Mouse (Mus musculus) hindbrain, postnatal 0 days (tissue): ENCODE measurements at regions not wholly inside any gene's neighbourhood (a gene's known extent, or its start where the extent isn't known, plus 50 kb on each side); places are given as distances from the start of the nearest gene placed in this dataset.

Experiments
- ATAC-seq: fragments of 200-750 bp; cut with Nextera tagmentation; 2 replicates; pipeline ENCODE4 v1.8.0; 2017; ENCODE audit warnings: mild to moderate bottlenecking, moderate TSS enrichment, moderate library complexity
- DNase-seq: peaks from one replicate; pipeline ENCODE4 v3.0.0-alpha.2; 2015; ENCODE audit warnings: low spot score
- H3K27ac ChIP-seq: fragments of 300-500 bp; sonication (generic); 2 replicates; pipeline ENCODE4 v1.5.1; 2014; ENCODE audit warnings: mild to moderate bottlenecking
- H3K27me3 ChIP-seq: fragments of 300-500 bp; sonication (generic); 2 replicates; pipeline ENCODE4 v1.6.1; 2014; ENCODE audit warnings: low read length, mixed read lengths; ENCODE audit not compliant: insufficient read depth
- H3K36me3 ChIP-seq: fragments of 300-500 bp; sonication (generic); 2 replicates; pipeline ENCODE4 v1.6.1; 2014; ENCODE audit warnings: low read length, mixed read lengths; ENCODE audit not compliant: insufficient read depth
- H3K4me1 ChIP-seq: fragments of 300-500 bp; sonication (generic); 2 replicates; pipeline ENCODE4 v1.6.1; 2014; ENCODE audit warnings: antibody characterized with exemption, low read length, mixed read lengths; ENCODE audit not compliant: insufficient read depth
- H3K4me2 ChIP-seq: fragments of 300-500 bp; sonication (generic); 2 replicates; pipeline ENCODE4 v1.6.1; 2014; ENCODE audit warnings: low read depth, mild to moderate bottlenecking, low read length, moderate library complexity, mixed read lengths
- H3K4me3 ChIP-seq: fragments of 300-500 bp; sonication (generic); 2 replicates; pipeline ENCODE4 v1.5.1; 2014; ENCODE audit warnings: low read length
- H3K9ac ChIP-seq: fragments of 300-500 bp; sonication (generic); replicated peaks from 2 replicates; pipeline ENCODE4 v1.6.1; 2014; ENCODE audit warnings: mild to moderate bottlenecking, low read length, moderate library complexity, mixed read lengths
- H3K9me3 ChIP-seq: fragments of 300-500 bp; sonication (generic); 2 replicates; pipeline ENCODE4 v1.6.1; 2016; ENCODE audit warnings: low read length, mixed read lengths
- CTCF ChIP-seq: IDR thresholded peaks from 2 replicates; pipeline ENCODE4 v1.5.1; 2016; ENCODE audit warnings: antibody characterized with exemption, control low read depth, low read depth
- WGBS: fragments of 180-500 bp; shearing (Covaris S2); extraction: QIAGEN DNeasy Blood & Tissue Kit; methylation state at CpG from one replicate; pipeline ENCODE4 v1.1.7; 2014; 5-methylcytosine and 5-hydroxymethylcytosine counted together

- no peak for DNase-seq
- 68% methylated on average over 3 of the region's 3 CpGs for WGBS
Observed at GRCm38 (mm10) chrX:130808530-130809235, 1059.1 kb downstream of the Diaph2 start.

GRCm38 (mm10) chrX:130818916-130819315 lies 1069.4 kb downstream of the Diaph2 start:
- no peak for DNase-seq
- Histone ChIP-seq H3K36me3 (no peaks in the 10 kb centered on the region), H3K4me2 (no peak overlapping the region), H3K9me3 (no peaks in the 10 kb centered on the region), H3K9ac (no peak overlapping the region), H3K27me3 (no peaks in the 10 kb centered on the region), H3K27ac (no peak overlapping the region), H3K4me3 (no peak overlapping the region), H3K4me1 (no peaks in the 10 kb centered on the region)
- no peak for TF ChIP-seq CTCF
- no peak for ATAC-seq
- WGBS: 87% methylated on average over 1 of the region's 1 CpGs

More at GRCm38 (mm10) chrX:130808530-130809235, 1059.1 kb downstream of the Diaph2 start:
- H3K27ac ChIP-seq: no peak overlapping the region
- H3K27me3 ChIP-seq: no peaks in the 10 kb centered on the region
- no peak overlapping the region for H3K4me3 ChIP-seq
- no peaks in the 10 kb centered on the region for H3K36me3 ChIP-seq
- no peaks in the 10 kb centered on the region for H3K9me3 ChIP-seq
- no peak for TF ChIP-seq CTCF
- H3K4me1 ChIP-seq: no peaks in the 10 kb centered on the region
- ATAC-seq: no peak
- no peak overlapping the region for H3K9ac ChIP-seq
- no peak overlapping the region for H3K4me2 ChIP-seq

- Histone ChIP-seq H3K27ac (no peak overlapping the region), H3K4me2 (no peak overlapping the region), H3K4me3 (no peak overlapping the region), H3K4me1 (no peaks in the 10 kb centered on the region), H3K9ac (no peak overlapping the region), H3K27me3 (no peaks in the 10 kb centered on the region), H3K36me3 (no peaks in the 10 kb centered on the region), H3K9me3 (no peaks in the 10 kb centered on the region)
- no peak for DNase-seq
- TF ChIP-seq CTCF: no peak
- ATAC-seq: no peak
- WGBS: 76% methylated on average over 1 of the region's 1 CpGs
Observed at GRCm38 (mm10) chrX:130819707-130820106, 1070.2 kb downstream of the Diaph2 start.

GRCm38 (mm10) chrX:130820168-130820567 lies 1070.6 kb downstream of the Diaph2 start:
- peak; percentile 88 for ATAC-seq
- Histone ChIP-seq H3K4me1 (no peaks in the 10 kb centered on the region), H3K27me3 (no peaks in the 10 kb centered on the region), H3K4me2 (no peak overlapping the region), H3K9me3 (no peaks in the 10 kb centered on the region), H3K4me3 (no peak overlapping the region), H3K27ac (no peak overlapping the region), H3K9ac (no peak overlapping the region), H3K36me3 (no peaks in the 10 kb centered on the region)
- WGBS: 68% methylated on average over 3 of the region's 3 CpGs
- TF ChIP-seq CTCF: no peak
- DNase-seq: peak; percentile 48

GRCm38 (mm10) chrX:130823943-130824342 lies 1074.4 kb downstream of the Diaph2 start:
- no peak overlapping the region for H3K4me2 ChIP-seq
- no peak for ATAC-seq
- no peak overlapping the region for H3K27ac ChIP-seq
- no peak for TF ChIP-seq CTCF
- 97% methylated on average over 2 of the region's 2 CpGs for WGBS
- no peak overlapping the region for H3K9ac ChIP-seq
- H3K4me3 ChIP-seq: no peak overlapping the region
- no peaks in the 10 kb centered on the region for H3K9me3 ChIP-seq
- DNase-seq: no peak
- H3K36me3 ChIP-seq: no peaks in the 10 kb centered on the region
- H3K27me3 ChIP-seq: no peaks in the 10 kb centered on the region
- no peaks in the 10 kb centered on the region for H3K4me1 ChIP-seq

- H3K9me3 ChIP-seq: no peaks in the 10 kb centered on the region
- DNase-seq: no peak
- H3K9ac ChIP-seq: no peak overlapping the region
- ATAC-seq: no peak
- H3K4me1 ChIP-seq: no peaks in the 10 kb centered on the region
- no peak overlapping the region for H3K27ac ChIP-seq
- H3K36me3 ChIP-seq: no peaks in the 10 kb centered on the region
- H3K27me3 ChIP-seq: no peaks in the 10 kb centered on the region
- H3K4me3 ChIP-seq: no peak overlapping the region
- no peak for TF ChIP-seq CTCF
- no peak overlapping the region for H3K4me2 ChIP-seq
Observed at GRCm38 (mm10) chrX:130835835-130836234, 1086.3 kb downstream of the Diaph2 start.

- no peaks in the 10 kb centered on the region for H3K9me3 ChIP-seq
- WGBS: 58% methylated on average over 3 of the region's 3 CpGs
- H3K4me1 ChIP-seq: no peaks in the 10 kb centered on the region
- DNase-seq: peak; percentile 22
- H3K4me3 ChIP-seq: no peak overlapping the region
- no peak for ATAC-seq
- no peak for TF ChIP-seq CTCF
- H3K27me3 ChIP-seq: no peaks in the 10 kb centered on the region
- no peak overlapping the region for H3K9ac ChIP-seq
- H3K4me2 ChIP-seq: no peak overlapping the region
- H3K36me3 ChIP-seq: no peaks in the 10 kb centered on the region
- no peak overlapping the region for H3K27ac ChIP-seq
Observed at GRCm38 (mm10) chrX:130843141-130843540, 1093.6 kb downstream of the Diaph2 start.
